Mouse (Mus musculus): ENCODE measurements around the gene Creg2.
"Not testable (repeated sequence)": the region's sequence is repeated elsewhere in the genome, so short reads cannot be mapped to it uniquely, and the experiment has no call there.

The Creg2 gene

DNA sequence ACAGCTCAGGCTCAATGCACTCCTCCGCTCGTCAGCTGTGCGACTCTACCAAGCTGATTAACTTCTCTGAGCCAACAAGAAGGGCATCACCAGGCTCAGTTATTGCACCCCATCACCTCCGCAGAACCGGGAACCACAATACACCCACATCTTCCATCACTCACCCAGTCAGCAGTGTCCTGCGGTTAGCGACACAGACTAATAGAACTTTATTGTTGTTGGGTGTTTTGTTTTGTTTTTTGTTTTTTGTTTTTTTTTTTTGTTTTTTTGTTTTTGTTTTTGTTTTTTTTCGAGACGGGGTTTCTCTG, at the start of gene Creg2:
Creg2 (minus strand) TSS at position 234 of the 308 bp plus-strand sequence.
- no peak for DNase-seq (ENCODE audit: inconsistent ontology term)

DNA sequence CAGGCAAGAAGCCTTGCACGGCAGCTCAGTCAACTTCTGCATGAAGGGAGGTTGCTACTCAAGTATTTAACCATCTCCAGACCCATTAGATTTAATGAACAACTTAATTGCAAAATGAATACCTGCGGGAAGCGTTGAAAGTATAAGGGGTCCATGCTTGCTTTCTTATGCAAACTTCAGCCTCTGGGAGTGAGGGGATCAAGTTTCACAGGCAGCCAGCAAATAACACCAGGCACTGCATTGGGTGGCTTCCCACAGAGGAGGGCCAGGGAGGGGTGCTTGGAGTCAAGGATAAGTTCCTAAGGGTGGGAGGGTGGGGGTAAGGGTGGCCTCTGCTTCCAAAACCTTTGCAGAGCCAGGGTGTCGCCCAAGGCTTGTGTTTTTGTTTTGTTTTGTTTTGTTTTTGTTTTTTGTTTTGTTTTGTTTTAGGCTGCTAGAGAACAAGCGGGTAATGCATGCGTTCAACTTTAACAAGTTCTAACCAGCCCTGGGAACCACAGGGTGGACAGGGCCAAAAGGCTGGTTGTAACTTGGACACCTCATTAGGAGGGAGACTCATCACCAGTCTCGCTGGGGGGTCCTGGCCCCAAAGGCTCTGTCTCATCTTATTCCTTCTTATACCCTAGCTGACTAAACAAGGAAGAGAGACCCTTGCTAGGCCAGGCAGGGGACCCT, 49.5 kb upstream of the Creg2 start:
- peak; percentile 45 for DNase-seq (ENCODE audit: inconsistent ontology term)

GRCm38 (mm10) chr1:39698456-39698855, 47.2 kb upstream of the Creg2 start:
- peak; percentile 73 for DNase-seq (ENCODE audit: inconsistent ontology term)

- DNase-seq (ENCODE audit: inconsistent ontology term): peak; percentile 42
These were observed 43.9 kb upstream of the Creg2 start for GRCm38 (mm10) chr1:39695198-39695597.

- no peak for DNase-seq (ENCODE audit: inconsistent ontology term)
These were observed 43.5 kb upstream of the Creg2 start for GRCm38 (mm10) chr1:39694756-39695155.

DNA sequence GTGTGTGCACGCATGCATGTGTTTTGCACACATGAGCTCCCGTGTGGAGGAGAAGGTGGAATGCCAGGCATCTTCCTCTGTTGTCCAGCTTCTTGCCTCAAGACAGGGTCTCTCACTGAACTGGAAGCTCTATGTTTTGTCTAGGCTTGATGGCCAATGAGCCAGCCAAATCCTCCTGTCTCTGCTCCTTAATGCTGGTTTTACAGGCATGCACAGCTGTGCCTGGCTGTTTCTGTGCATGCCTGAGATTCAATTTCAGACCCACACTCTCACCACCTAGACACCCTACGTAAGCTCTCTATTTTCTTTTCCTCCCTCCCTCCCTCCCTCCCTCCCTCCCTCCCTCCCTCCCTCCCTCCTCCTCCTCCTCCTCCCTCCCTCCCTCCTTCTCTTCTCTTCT, 40.7 kb upstream of the Creg2 start:
- DNase-seq (ENCODE audit: inconsistent ontology term): no peak

GRCm38 (mm10) chr1:39691061-39691460, 39.8 kb upstream of the Creg2 start:
- DNase-seq (ENCODE audit: inconsistent ontology term): no peak

- DNase-seq (ENCODE audit: inconsistent ontology term): no peak
These were observed 37.3 kb upstream of the Creg2 start for GRCm38 (mm10) chr1:39688573-39688972.

DNA sequence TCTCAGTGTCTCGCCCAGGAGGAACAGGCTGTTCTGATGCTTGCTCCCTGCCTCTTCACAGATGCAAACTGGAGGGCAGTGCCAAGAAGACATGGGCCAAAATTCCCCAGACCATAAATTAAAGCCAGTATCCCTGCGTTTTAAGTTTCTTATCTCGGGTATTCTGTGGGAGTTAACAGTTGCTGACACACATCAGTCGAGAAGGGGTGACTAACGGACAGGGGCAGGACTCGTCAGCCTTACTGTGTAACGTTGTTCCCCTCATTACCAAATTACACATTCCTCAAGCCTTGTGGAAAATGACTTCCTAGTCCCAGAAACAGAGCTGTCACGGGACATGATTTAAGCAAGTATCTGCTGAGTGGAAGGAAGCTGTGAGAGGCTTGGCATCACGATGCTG, 36.0 kb upstream of the Creg2 start:
- no peak for DNase-seq (ENCODE audit: inconsistent ontology term)

- peak; percentile 74 for DNase-seq (ENCODE audit: inconsistent ontology term)
These were observed 34.6 kb upstream of the Creg2 start for GRCm38 (mm10) chr1:39685841-39686240.

GRCm38 (mm10) chr1:39681638-39682037, 30.4 kb upstream of the Creg2 start:
- no peak for DNase-seq (ENCODE audit: inconsistent ontology term)

DNA sequence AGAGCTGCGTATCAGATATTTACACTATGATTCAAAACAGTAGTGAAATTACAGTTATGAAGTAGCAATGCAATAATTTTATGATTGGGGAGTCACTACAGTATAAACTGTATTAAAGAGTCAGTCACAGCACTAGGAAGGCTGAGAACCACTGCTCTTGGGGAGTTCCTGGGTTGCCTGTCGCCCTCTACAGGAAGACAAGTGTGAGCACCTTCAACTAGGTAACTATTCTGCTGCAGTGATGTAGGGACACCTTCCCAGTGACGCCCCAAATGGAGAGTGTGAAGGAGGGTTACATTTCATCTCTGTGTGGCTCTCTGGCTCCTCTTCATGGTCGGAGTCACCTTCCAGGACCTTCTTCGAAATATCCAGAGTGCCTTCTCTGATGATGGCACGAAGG, 29.3 kb upstream of the Creg2 start:
- no peak for DNase-seq (ENCODE audit: inconsistent ontology term)

DNA sequence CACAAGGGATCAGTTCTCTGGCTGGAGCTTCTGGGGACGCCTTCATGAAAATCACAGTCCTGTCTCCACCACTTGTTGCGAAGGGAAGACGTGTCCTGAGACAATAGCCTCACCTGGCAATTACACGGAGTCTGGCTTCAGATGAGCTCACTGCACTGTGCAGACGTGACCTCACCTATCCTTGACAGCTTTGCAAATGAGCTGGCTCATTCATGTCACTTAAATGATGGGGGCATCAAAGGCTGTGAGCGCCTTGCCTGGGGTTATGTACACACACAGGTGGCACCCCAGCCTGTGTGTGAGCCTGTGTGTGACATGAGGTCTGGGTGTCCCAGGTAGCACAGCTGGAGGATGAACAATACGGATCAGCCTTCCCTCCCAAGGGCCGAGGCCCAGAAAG, 27.6 kb upstream of the Creg2 start:
- DNase-seq (ENCODE audit: inconsistent ontology term): no peak

DNA sequence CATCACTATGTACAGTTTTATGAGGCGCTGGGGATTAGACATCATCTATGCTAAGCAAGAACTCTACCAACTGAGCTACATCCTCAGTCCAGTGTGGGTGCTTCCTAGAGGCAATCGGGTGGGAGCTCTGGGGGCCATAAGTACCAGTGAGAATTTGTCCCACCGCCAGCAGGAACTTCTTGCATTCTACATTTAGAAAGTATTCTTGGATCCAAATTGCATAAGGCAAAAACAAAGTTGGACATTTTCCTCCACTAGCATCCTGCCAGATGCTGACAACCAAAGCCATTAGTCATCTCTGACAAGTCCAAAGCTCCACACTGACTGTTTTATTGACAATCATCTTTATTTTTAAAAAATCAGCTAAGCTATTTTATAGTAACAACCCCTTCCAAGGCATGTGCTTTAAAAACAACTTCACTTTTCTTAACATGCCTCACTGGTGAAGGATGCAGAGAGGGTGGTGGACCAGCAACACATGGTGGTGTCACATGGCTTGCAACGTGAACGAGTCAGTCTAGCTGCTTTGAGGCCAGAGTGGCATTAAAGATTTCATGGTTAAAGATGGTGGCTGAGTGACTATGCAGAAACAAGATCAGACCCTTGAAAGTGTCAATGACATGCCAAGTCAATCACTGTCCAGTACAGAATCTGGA, 25.1 kb upstream of the Creg2 start:
- no peak for DNase-seq (ENCODE audit: inconsistent ontology term)

- no peak for DNase-seq (ENCODE audit: inconsistent ontology term)
These were observed 21.3 kb upstream of the Creg2 start for GRCm38 (mm10) chr1:39672362-39673105.

DNA sequence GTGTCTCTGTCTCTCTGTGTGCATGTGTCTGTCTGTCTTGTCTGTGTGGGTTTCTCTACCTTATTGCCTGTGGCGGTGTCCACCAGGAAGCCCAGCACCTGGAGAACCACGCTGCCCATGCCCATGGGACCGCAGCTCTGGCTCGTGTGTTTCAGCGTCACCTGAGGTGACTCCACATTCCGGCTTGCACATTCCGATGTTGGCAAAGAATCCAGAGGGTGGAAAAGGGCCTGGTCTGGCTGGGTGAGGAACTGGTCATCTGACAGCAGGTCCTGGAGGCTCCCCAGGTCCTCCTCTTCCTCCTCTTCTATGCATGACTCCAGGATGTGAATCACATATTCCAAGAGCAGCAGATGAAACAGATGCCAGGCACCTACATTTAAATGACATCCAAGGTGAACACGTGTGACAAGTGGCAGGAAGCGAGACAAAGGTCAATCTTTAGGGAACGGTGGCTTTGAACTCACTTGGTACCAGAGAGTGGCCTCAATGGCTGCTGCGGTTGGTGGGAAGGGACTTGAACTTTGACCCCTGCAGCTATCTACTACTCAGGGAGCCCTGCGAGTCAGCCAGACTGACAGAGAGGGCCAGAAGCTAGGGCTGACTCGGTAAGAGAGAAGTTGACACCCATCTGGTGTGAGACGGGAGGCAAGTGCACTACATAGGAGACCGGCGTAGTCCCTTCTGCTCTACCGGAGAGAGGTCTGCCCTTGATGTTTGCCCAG, 19.1 kb upstream of the Creg2 start:
- no peak for DNase-seq (ENCODE audit: inconsistent ontology term)

DNA sequence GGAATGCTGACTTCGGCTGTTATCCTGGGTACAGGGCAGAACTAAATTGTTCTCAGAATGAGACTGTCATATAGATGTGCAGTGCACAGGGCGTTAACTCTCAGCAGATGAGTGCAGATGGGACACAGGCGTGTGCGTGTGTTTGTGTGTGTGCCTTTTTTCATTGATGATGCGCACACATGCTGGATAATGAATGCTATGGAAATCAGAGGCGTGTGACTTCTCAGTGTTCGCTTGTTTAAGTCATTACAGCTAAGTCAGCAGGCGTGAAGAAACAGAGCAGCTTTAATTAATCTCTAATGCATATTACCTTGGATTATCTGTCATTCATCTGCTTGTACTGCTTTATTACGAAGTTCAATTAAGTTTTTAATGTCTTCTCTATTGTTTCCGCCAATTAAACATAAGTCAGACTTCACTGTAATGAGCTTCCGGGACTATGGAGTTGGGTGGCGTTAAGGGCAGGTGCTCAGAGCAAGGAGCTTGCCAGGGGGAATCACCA, 15.5 kb upstream of the Creg2 start:
- no peak for DNase-seq (ENCODE audit: inconsistent ontology term)

- DNase-seq (ENCODE audit: inconsistent ontology term): no peak
These were observed 12.9 kb upstream of the Creg2 start for GRCm38 (mm10) chr1:39664039-39664625.

DNA sequence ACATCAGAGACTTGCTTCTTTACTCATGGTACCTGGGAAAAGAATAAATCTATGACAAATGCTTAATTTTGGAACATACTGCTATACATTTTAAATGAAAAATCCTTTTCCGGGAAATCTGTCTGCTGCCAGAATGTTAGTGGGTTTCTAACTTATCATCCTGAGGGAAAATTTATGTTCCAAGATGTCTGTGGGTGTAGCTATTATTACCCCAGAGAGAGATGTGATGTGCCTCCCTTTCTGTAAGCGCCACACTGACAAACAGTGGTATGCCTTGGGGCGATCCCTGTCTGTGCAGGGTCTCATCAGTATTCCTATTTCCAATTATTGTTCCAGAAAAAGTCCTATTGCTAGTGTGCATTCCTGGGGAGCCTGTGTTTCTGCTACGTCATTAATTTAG, 11.8 kb upstream of the Creg2 start:
- DNase-seq (ENCODE audit: inconsistent ontology term): no peak

GRCm38 (mm10) chr1:39656976-39657529, 5.8 kb upstream of the Creg2 start:
- DNase-seq (ENCODE audit: inconsistent ontology term): peak; percentile 65

DNA sequence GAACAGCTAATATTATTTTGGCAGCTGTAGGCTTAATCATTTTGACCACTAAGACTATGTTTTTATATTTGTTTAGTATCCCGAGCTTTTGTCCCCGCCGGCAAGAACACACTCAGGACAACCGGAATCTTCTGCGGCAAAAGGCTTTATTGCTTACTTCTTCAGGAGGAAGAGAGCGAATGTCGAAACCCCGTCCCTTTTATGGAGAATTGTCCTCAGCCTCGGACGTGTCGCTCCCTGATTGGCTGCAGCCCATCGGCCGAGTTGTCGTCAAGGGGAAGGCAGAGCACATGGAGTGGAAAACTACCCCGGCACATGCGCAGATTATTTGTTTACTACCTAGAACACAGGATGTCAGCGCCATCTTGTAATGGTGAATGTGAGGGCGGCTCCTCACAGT, 3.6 kb upstream of the Creg2 start:
- not testable (repeated sequence) for DNase-seq (ENCODE audit: inconsistent ontology term)

GRCm38 (mm10) chr1:39653028-39653427, 1.8 kb upstream of the Creg2 start:
- DNase-seq (ENCODE audit: inconsistent ontology term): no peak
